Mouse (Mus musculus): ENCODE measurements around the gene Calml3. TPM values are rescaled to one million over a fixed set of nuclear protein-coding genes. Genes with fewer than 3 reads are reported as not detected.

Calml3 gene
- not detected for polyA plus RNA-seq (2017; shearing (Covaris generic))

GRCm38 (mm10) chr13:3804186-3804585 lies at the start of gene Calml3:
TSS of gene Calml3 (minus strand) at chr13:3804316.

GRCm38 (mm10) chr13:3837312-3837807 lies 33.2 kb upstream of the Calml3 start, which contains the start of gene Calm4:
TSS of gene Calm4 (plus strand) at chr13:3837757.

Other genes starting within 250 kb of the Calml3 start
- 59.4 TPM for gene Fam208b, start 193.2 kb downstream of the Calml3 start, polyA plus RNA-seq (2017; shearing (Covaris generic))
- 54.5 TPM for gene Asb13, start 170.3 kb downstream of the Calml3 start, polyA plus RNA-seq (2017; shearing (Covaris generic))
- not detected for gene Calm4, start 33.4 kb upstream of the Calml3 start, polyA plus RNA-seq (2017; shearing (Covaris generic))
- gene Calm5, start 49.9 kb upstream of the Calml3 start, polyA plus RNA-seq (2017; shearing (Covaris generic)), result not detected
- 37.3 TPM for gene Net1, start 113.9 kb upstream of the Calml3 start, polyA plus RNA-seq (2017; shearing (Covaris generic))
- gene Tubal3, start 114.0 kb upstream of the Calml3 start, polyA plus RNA-seq (2017; shearing (Covaris generic)), result 0.27 TPM
- gene Ucn3, start 141.0 kb upstream of the Calml3 start, polyA plus RNA-seq (2017; shearing (Covaris generic)), result not detected
- not detected for gene Akr1c14, start 244.7 kb upstream of the Calml3 start, polyA plus RNA-seq (2017; shearing (Covaris generic))